Mouse (Mus musculus) small intestine, adult 2 months (tissue): ENCODE results near the gene Cit. TPM values are rescaled to one million over a fixed set of nuclear protein-coding genes. Genes with fewer than 3 reads are reported as not detected.

Source experiments
- H3K27ac ChIP-seq: fragments of 200-500 bp; 2 replicates; pipeline ENCODE4 v1.5.1; 2012; ENCODE audit warnings: low read depth, low read length, control low read depth, inconsistent platforms; ENCODE audit not compliant: insufficient read depth
- H3K27me3 ChIP-seq: fragments of 200-500 bp; 2 replicates; pipeline ENCODE4 v1.6.1; 2012; ENCODE audit warnings: mild to moderate bottlenecking, moderate library complexity, low read length, inconsistent platforms; ENCODE audit not compliant: control insufficient read depth, insufficient read depth
- H3K36me3 ChIP-seq: fragments of 200-500 bp; 2 replicates; pipeline ENCODE4 v1.6.1; 2012; ENCODE audit warnings: mild to moderate bottlenecking, low read length, control low read depth, inconsistent platforms; ENCODE audit not compliant: control insufficient read depth, insufficient read depth
- H3K4me1 ChIP-seq: fragments of 200-500 bp; 2 replicates; pipeline ENCODE4 v1.6.1; 2012; ENCODE audit warnings: low read length, inconsistent platforms, mixed read lengths; ENCODE audit not compliant: control insufficient read depth, insufficient read depth, insufficient read length
- H3K4me3 ChIP-seq: fragments of 200-500 bp; 2 replicates; pipeline ENCODE4 v1.5.1; 2012; ENCODE audit warnings: low read depth, mild to moderate bottlenecking, control low read depth, inconsistent platforms, low read length, moderate library complexity
- CTCF ChIP-seq: fragments of 200-500 bp; IDR thresholded peaks from 2 replicates; pipeline ENCODE4 v1.5.1; 2012; ENCODE audit warnings: low read depth, mild to moderate bottlenecking, control low read depth, inconsistent platforms, low read length, moderate library complexity, mixed read lengths; ENCODE audit not compliant: insufficient replicate concordance, insufficient read length; ENCODE audit errors: extremely low read depth
- POLR2A ChIP-seq: fragments of 200-500 bp; IDR thresholded peaks from 2 replicates; pipeline ENCODE4 v1.6.1; 2012; ENCODE audit warnings: low read depth, mild to moderate bottlenecking, control low read depth, inconsistent platforms, low read length, moderate library complexity
- WGBS: fragments of 180-500 bp; shearing (Covaris S2); methylation state at CpG from one replicate; pipeline ENCODE4 v1.1.7; 2018; 5-methylcytosine and 5-hydroxymethylcytosine counted together
- polyA plus RNA-seq: library from polyadenylated mRNA; depleted of rRNA; stranded (reverse); fragments of >200 nt; gene quantifications from 2 replicates; pipeline ENCODE4 v1.2.3, GENCODE M21; 2012

Cit gene
- polyA plus RNA-seq, 1 experiment = 2.8 TPM

DNA sequence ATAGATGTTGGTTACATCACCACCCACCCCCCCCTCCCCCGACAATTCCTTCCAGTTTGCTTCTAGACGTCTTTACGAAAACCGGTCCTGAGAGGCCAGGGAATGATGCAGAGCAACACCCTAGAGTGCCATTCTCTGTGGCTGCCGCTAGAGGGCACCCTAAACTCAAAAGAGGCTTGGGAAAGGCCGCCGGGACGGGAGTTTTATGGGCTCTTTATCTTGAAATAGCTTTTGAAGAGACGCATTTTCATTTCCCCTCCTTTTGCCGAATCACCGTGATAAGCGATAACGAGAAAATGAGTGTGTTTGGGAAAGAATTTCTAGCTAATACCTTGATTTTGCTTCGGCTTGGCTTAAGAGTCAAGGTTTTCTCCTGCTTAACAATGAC lies 186.1 kb downstream of the Cit start:
- Histone ChIP-seq H3K27me3 (no peaks in the 10 kb centered on the region), H3K4me3 (no peak overlapping the region), H3K4me1 (no peaks in the 10 kb centered on the region), H3K36me3 (no peaks in the 10 kb centered on the region), H3K27ac (no peak overlapping the region)
- WGBS = 1% methylated on average over 14 of the region's 14 CpGs
- TF ChIP-seq POLR2A (no peak), CTCF (peak; percentile 95)

DNA sequence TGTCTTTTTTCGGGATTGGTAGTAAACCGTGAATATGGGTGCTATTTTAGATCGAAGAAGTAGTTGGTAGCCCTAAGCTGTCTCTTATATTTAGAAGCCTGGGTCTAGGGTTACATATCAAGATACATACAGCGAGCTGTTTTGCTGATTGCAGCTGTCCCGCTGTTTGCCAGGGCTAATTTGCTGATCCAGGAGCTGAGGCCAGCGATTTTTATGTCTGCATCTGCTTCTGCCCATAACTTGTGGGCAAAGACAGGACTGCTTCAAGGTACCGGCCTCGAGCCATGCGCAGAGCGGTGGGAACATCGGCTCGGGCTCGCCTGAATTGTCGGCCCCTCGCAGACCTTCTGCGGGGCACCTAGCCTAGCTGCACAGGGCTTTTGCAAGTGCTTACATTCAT lies 191.4 kb downstream of the Cit start:
- H3K27ac ChIP-seq = no peak overlapping the region
- H3K4me3 ChIP-seq = no peak overlapping the region
- TF ChIP-seq CTCF (no peak), POLR2A (no peak)
- H3K36me3 ChIP-seq = no peaks in the 10 kb centered on the region
- 72% methylated on average over 16 of the region's 16 CpGs for WGBS
- no peaks in the 10 kb centered on the region for H3K27me3 ChIP-seq
- H3K4me1 ChIP-seq = no peaks in the 10 kb centered on the region

DNA sequence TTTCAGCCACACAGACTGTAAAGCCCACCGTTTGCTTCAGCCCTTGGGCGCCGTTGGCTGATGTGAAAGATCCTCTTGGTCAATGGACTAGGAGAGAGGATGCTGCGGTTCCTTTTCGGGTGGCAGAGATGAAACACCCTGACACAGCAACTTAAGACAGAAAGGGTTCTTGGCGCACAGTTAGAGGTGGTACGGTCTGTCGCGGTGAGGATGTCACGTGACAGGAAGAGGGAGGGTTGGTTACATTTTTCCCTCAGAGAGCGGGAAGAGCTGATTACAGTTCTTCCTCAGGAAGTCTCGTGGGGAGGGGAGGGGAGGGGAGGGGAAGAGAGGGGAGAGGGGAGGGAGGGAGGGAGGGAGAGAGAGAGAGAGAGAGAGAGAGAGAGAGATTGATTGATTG lies 192.7 kb downstream of the Cit start:
- Histone ChIP-seq H3K27ac (no peak overlapping the region), H3K4me3 (no peak overlapping the region), H3K4me1 (no peaks in the 10 kb centered on the region), H3K36me3 (no peaks in the 10 kb centered on the region), H3K27me3 (peaks cover 2% of the 10 kb centered on the region; the same call in 1 of the 2 replicates)
- no peak for TF ChIP-seq CTCF
- TF ChIP-seq POLR2A = no peak
- WGBS = 59% methylated on average over 12 of the region's 12 CpGs

DNA sequence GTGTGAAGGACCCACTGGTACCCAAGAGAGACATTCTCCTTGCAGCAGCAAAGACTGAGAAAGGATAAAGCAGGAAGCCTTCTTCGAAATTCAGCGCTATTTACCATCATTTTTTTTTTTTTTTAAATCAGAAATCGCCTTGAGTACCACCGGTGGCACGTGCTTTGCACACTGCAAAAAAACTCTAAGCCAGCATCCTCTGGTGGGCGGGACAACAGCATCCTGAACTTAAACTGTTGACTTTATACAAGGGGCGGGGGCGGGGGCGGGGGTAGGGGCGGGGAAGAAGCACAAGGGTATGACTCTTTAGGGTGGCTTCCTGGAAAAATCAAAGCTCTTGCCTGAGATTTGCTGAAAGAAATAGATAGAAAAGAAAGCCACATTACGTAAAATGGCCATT lies 194.6 kb downstream of the Cit start:
- 15% methylated on average over 11 of the region's 11 CpGs for WGBS
- H3K4me1 ChIP-seq = no peaks in the 10 kb centered on the region
- H3K36me3 ChIP-seq = no peaks in the 10 kb centered on the region
- TF ChIP-seq POLR2A = no peak
- no peak for TF ChIP-seq CTCF
- peaks cover 2% of the 10 kb centered on the region; the same call in 1 of the 2 replicates for H3K27me3 ChIP-seq
- H3K27ac ChIP-seq = no peak overlapping the region
- no peak overlapping the region for H3K4me3 ChIP-seq

- Histone ChIP-seq H3K4me1 (no peaks in the 10 kb centered on the region), H3K27me3 (peaks cover 2% of the 10 kb centered on the region; the same call in 1 of the 2 replicates), H3K27ac (no peak overlapping the region), H3K4me3 (no peak overlapping the region), H3K36me3 (no peaks in the 10 kb centered on the region)
- WGBS = 57% methylated on average over 7 of the region's 7 CpGs
- TF ChIP-seq CTCF = no peak
- TF ChIP-seq POLR2A = no peak
Measured at GRCm38 (mm10) chr5:116042241-116042640, 197.2 kb downstream of the Cit start.

GRCm38 (mm10) chr5:116045581-116045980 lies 200.5 kb downstream of the Cit start:
- TF ChIP-seq POLR2A (no peak), CTCF (no peak)
- Histone ChIP-seq H3K4me1 (no peaks in the 10 kb centered on the region), H3K36me3 (no peaks in the 10 kb centered on the region), H3K27ac (no peak overlapping the region), H3K27me3 (peaks cover 2% of the 10 kb centered on the region; the same call in 1 of the 2 replicates), H3K4me3 (no peak overlapping the region)
- 80% methylated on average over 8 of the region's 8 CpGs for WGBS

DNA sequence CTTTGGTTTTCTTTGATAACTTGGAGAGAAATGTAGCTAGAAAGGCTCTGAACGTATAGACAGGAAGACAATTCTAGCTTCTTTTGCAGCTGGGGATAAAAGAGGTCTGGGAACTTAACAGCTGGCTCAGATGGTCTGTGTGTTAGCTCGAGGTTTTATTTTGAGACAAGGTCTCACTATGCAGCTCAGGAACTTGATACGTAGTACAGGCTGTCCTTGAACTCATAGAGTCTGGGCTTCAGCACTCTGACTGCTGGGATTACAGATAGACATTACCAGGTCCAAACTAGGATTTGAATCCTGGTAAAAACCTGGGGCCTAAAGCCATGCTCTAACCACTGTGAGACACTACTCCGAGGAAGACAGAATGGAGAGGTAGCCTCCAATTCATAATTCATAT lies 201.2 kb downstream of the Cit start:
- Histone ChIP-seq H3K36me3 (no peaks in the 10 kb centered on the region), H3K4me3 (no peak overlapping the region), H3K27ac (no peak overlapping the region), H3K4me1 (no peaks in the 10 kb centered on the region), H3K27me3 (peaks cover 2% of the 10 kb centered on the region; the same call in 1 of the 2 replicates)
- WGBS = 70% methylated on average over 4 of the region's 4 CpGs
- TF ChIP-seq POLR2A (no peak), CTCF (no peak)

GRCm38 (mm10) chr5:116048321-116048720 lies 203.2 kb downstream of the Cit start:
- 93% methylated on average over 3 of the region's 3 CpGs for WGBS
- no peaks in the 10 kb centered on the region for H3K27me3 ChIP-seq
- no peak overlapping the region for H3K27ac ChIP-seq
- H3K36me3 ChIP-seq = no peaks in the 10 kb centered on the region
- TF ChIP-seq CTCF = no peak
- no peak for TF ChIP-seq POLR2A
- no peak overlapping the region for H3K4me3 ChIP-seq
- H3K4me1 ChIP-seq = no peaks in the 10 kb centered on the region
